28 mouse cellular contexts compared by ENCODE assay signal in genomic region chr2:66272551-66272950, GRCm38 (mm10). TPM values are rescaled to one million over a fixed set of nuclear protein-coding genes. Genes with fewer than 3 reads are reported as not detected.
"Had no signal": no experiment of that assay in that cellular context is flagged by ENCODE, and none has a peak within 500 bp of the region (broad histone marks: within the 10 kb centered on the region; RNA-seq: fewer than 3 reads in every experiment).

No protein-coding gene starts in this region.

- DNase-seq: cerebellum, adult 2 months; cerebellum, adult 8-10 months; cerebellum, adult 9-10 months; cerebellum, adult 9-11 months; cerebellum, postnatal 10 days; cerebellum, postnatal 14 days; cerebellum, postnatal 25 days; cerebellum, postnatal 36 days; embryo, embryonic 11 days; forebrain, postnatal 0 days; gastrocnemius, adult 2 months; gastrocnemius, postnatal 10 days; gastrocnemius, postnatal 14 days; gastrocnemius, postnatal 25 days; gastrocnemius, postnatal 36 days; heart, adult 11 months; heart, adult 18-20 months had no signal

- H3K36me3 ChIP-seq: embryonic facial prominence, embryonic 10.5 days; embryonic facial prominence, embryonic 12.5 days; embryonic facial prominence, embryonic 13.5 days; embryonic facial prominence, embryonic 15.5 days; forebrain, embryonic 10.5 days; forebrain, embryonic 12.5 days had no signal

- ATAC-seq: forebrain, embryonic 13.5 days; forebrain, embryonic 14.5 days; forebrain, embryonic 15.5 days; forebrain, embryonic 16.5 days; forebrain, postnatal 0 days had no signal

- H3K9me3 ChIP-seq: embryonic facial prominence, embryonic 10.5 days; embryonic facial prominence, embryonic 12.5 days; embryonic facial prominence, embryonic 13.5 days; embryonic facial prominence, embryonic 15.5 days; forebrain, embryonic 10.5 days; forebrain, embryonic 12.5 days; forebrain, embryonic 13.5 days; forebrain, embryonic 15.5 days had no signal

- H3K9ac ChIP-seq: embryonic facial prominence, embryonic 12.5 days; embryonic facial prominence, embryonic 13.5 days; embryonic facial prominence, embryonic 15.5 days; forebrain, embryonic 12.5 days; forebrain, embryonic 13.5 days; forebrain, embryonic 15.5 days; forebrain, postnatal 0 days had no signal

- H3K4me3 ChIP-seq: embryonic facial prominence, embryonic 10.5 days; embryonic facial prominence, embryonic 12.5 days; embryonic facial prominence, embryonic 13.5 days; embryonic facial prominence, embryonic 15.5 days; erythroblast, embryonic 14.5 days; forebrain, embryonic 10.5 days; forebrain, embryonic 12.5 days; forebrain, embryonic 13.5 days; forebrain, embryonic 15.5 days; gastrocnemius, adult 2 months had no signal

- H3K4me1 ChIP-seq: embryonic facial prominence, embryonic 10.5 days; embryonic facial prominence, embryonic 12.5 days; embryonic facial prominence, embryonic 13.5 days; embryonic facial prominence, embryonic 15.5 days; forebrain, embryonic 10.5 days; forebrain, embryonic 12.5 days; forebrain, embryonic 13.5 days; forebrain, embryonic 15.5 days had no signal

- H3K27me3 ChIP-seq: embryonic facial prominence, embryonic 12.5 days; embryonic facial prominence, embryonic 13.5 days; embryonic facial prominence, embryonic 15.5 days; forebrain, embryonic 12.5 days; forebrain, embryonic 13.5 days; forebrain, embryonic 15.5 days had no signal

- H3K4me2 ChIP-seq: embryonic facial prominence, embryonic 12.5 days; embryonic facial prominence, embryonic 13.5 days; embryonic facial prominence, embryonic 15.5 days; forebrain, embryonic 12.5 days; forebrain, embryonic 13.5 days; forebrain, embryonic 15.5 days had no signal

- H3K27ac ChIP-seq: embryonic facial prominence, embryonic 10.5 days; embryonic facial prominence, embryonic 12.5 days; embryonic facial prominence, embryonic 13.5 days; embryonic facial prominence, embryonic 15.5 days; forebrain, embryonic 10.5 days; forebrain, embryonic 12.5 days; forebrain, embryonic 13.5 days; forebrain, embryonic 15.5 days; gastrocnemius, adult 2 months had no signal

RNA-seq across cellular contexts. Expression of gene Ttc21b, which starts 16.1 kb away (rescaled TPM):
- polyA plus RNA-seq: erythroblast, embryonic 14.5 days had no signal
